Mouse (Mus musculus) left cerebral cortex, adult 8-10 months (tissue): ENCODE measurements around the gene Tymp. TPM values are rescaled to one million over a fixed set of nuclear protein-coding genes. Genes with fewer than 3 reads are reported as not detected.
A peak's percentile ranks its signal among the peaks of the same experiment; 100 is the strongest.

Experiments used
- DNase-seq, 2 experiments: peaks; one replicate each; pipeline ENCODE4 v3.0.0; 2022; ENCODE audit warnings: low spot score in 2 of 2
- total RNA-seq, 4 experiments: library from RNA; stranded (reverse); gene quantifications; 2 replicates each; pipeline ENCODE4 v1.2.4; 2022

Gene Tymp
- 1 to 10 TPM in 2 of 4 experiments, under 1 TPM in 2; 0.57 to 1.4 (median 0.90) TPM for total RNA-seq

DNA sequence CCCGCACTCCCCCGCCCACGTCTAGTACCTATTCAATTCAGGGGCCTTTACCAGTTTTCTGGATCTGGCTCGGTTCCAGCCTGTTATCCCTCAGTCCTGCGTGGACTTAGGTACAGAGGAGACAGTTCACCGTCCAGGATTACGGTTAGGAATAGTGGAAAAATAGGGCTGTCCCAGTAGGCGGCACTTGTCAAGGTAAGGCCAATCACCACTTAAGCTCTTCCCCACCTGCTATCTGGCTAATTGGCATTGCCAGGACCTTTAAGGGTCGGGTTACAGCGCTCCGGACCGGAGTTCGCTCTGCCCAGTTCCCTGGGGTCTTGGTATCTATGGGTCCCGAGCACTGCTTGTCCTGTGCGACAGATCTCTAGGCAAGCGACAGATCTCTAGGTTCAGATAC lies at the start of gene Tymp:
TSS of gene Tymp (minus strand) at position 83 of the 400 bp plus-strand sequence.
- DNase-seq = no peak

DNA sequence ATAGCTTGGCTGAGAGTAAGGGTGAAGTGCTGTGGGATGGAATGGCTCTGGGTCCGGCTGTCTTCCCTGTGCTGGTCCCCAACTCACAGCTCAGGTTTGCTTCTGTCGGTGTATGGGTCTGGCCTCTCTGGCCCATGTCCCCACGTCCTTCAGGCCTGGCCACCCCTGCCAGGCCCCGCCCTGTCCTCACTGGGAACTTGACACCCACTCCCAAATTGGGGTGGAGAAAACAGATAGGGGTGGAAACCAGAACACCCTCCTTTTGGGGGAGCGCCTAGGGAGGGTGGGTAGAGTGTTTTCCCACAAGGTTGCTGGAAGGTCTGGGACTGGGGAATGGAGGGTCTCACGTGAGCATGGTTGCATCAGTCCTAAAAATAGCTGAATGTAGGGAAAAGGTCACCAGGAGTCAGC lies 48.9 kb upstream of the Tymp start, which contains the start of gene Cpt1b:
TSS of gene Cpt1b (minus strand) at position 153 of the 411 bp plus-strand sequence.
- DNase-seq = no peak

DNA sequence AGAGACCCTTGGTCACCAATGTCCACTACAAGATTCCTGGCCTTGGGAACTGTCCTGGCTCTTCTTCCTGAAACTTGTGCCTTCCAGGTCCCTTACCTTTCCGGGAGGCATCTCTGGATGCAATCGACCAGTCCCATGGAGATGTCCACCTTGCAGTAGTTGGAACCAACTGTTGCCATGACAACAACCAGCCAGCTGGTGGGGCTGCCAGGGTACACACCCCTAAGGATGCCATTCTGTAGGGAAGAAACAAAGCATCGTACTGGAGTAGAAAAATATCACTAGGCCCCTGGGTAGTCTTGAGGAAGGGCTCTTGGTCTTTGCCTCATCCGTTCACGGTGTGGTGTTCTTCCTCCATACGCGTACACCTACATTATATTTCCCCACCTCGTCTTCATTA lies 47.8 kb upstream of the Tymp start:
- DNase-seq = no peak

- no peak for DNase-seq
Measured at GRCm38 (mm10) chr15:89421938-89422337, 45.1 kb upstream of the Tymp start.

GRCm38 (mm10) chr15:89415282-89415681 lies 38.4 kb upstream of the Tymp start:
- no peak for DNase-seq

DNA sequence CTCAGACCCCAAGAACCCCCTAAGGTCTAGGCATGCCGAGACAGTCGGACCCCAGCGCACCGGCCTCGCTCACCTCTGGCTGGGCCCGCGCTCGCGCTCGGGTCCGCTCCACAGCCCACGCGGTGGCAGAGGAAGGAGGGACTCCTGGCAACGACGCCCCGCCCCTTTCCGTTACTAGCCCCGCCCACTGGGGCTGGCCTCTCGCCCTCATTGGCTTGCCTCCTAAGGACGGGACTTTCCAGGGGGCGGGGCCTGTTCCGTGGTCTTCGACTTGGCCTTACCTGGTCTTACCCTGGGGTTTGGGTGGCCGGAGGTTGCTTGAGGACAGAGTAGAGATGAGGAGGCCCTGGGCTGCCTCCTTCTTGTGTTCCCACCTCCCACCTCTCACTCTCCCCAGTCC lies 33.3 kb upstream of the Tymp start, which contains the start of gene Syce3:
TSS of gene Syce3 (minus strand) at position 386 of the 400 bp plus-strand sequence.
- no peak for DNase-seq

DNA sequence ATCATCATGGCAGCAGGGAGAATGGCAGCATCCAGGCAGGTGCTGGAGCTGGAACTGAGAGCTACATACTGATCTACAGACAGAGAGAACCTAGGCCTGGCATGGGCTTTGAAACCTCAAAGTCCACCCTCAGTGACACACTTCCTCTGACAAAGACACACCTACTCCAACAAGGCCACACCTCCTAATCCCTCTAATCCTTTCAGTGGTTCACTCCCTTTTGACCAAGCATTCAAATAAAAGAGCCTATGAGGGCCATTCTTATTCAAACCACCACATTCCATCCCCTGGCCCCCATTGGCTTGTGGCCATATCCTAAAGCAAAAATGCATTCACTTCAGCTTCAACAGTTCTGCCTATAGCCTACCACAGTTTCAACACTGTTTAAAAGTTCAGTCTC lies 29.9 kb upstream of the Tymp start:
- no peak for DNase-seq

- DNase-seq = no peak
Measured at GRCm38 (mm10) chr15:89404831-89405623, 28.2 kb upstream of the Tymp start.

DNA sequence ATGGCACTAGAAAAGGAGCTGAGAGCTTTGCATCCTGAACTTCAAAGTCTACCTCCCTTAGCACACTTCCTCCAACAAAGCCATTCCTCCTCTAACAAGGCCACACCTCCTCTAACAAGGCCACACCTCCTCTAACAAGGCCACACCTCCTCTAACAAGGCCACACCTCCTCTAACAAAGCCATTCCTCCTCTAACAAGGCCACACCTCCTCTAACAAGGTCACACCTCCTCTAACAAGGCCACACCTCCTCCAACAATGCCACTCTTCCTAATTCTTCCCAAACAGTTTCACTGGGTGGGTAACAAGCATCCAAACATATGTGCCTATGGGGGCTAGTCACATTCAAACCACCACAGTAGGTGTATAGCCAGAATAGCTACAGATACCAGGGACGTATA lies 25.6 kb upstream of the Tymp start:
- DNase-seq = no peak

- no peak for DNase-seq
Measured at GRCm38 (mm10) chr15:89399716-89400115, 22.9 kb upstream of the Tymp start.

- no peak for DNase-seq
Measured at GRCm38 (mm10) chr15:89398146-89398545, 21.3 kb upstream of the Tymp start.

- no peak for DNase-seq
Measured at GRCm38 (mm10) chr15:89396883-89397282, 20.0 kb upstream of the Tymp start.

DNA sequence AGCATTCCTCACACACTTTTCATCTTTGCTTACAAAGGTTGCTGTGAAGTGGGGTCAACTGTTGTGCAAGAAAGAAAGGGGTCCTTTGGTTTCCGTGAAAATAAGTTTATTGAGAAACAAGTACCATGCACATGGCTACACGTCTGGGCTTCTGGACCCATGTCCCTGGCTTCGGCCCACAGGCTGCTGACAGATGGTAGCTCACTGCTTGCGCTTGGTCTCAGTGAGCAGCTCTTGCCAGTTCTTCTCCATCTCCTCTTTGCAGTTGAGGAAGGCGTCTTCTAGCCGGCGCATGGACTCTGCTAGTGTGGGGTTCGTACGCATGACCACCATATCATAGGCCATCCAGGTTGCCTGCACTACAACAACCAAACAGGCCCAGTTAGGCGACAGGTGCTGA lies 13.2 kb upstream of the Tymp start:
- no peak for DNase-seq

- no peak for DNase-seq
Measured at GRCm38 (mm10) chr15:89387127-89387526, 10.3 kb upstream of the Tymp start.

DNA sequence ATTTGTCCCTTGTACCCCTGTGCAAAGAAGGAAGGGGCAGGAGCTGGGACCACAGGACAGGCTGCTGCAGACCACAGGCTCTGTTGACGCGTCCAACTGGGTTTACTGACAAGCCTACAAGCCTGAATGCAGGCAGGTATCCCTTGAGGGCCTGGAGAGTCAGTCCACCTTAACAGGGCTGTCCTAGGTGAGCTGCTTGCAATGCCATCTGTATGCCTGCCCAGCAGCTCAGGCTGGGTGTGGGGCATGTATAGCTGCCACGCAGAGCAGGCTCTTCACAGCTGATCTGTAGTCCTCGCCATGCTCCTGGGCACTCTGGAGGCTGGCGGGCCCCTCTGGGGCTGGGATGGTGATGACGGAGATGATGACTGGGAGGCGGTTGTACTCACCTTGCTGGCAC lies 7.8 kb upstream of the Tymp start, which contains the start of gene Klhdc7b:
TSS of gene Klhdc7b (plus strand) at position 301 of the 400 bp plus-strand sequence.
- no peak for DNase-seq

- DNase-seq = no peak
Measured at GRCm38 (mm10) chr15:89379429-89379828, 2.6 kb upstream of the Tymp start.

GRCm38 (mm10) chr15:89378831-89379401 lies 2.1 kb upstream of the Tymp start, which contains the start of gene Odf3b:
TSS of gene Odf3b (minus strand) at chr15:89379282.
- DNase-seq = no peak

- DNase-seq = no peak
Measured at GRCm38 (mm10) chr15:89377938-89378828, 1.3 kb upstream of the Tymp start.

GRCm38 (mm10) chr15:89377362-89377761 lies 523 bp upstream of the Tymp start:
- no peak for DNase-seq

- peak in 1 of 2 experiments; percentile 10 for DNase-seq
Measured at GRCm38 (mm10) chr15:89376040-89376439, 799 bp downstream of the Tymp start.

- DNase-seq = no peak
Measured at GRCm38 (mm10) chr15:89374801-89375534, 1.9 kb downstream of the Tymp start.
